Mouse (Mus musculus) adrenal gland, adult 8-10 months (tissue): ENCODE data around the gene Sft2d2. TPM values are rescaled to one million over a fixed set of nuclear protein-coding genes. Genes with fewer than 3 reads are reported as not detected.

Experiments used
- DNase-seq: peaks from one replicate; pipeline ENCODE4 v3.0.0; 2022
- total RNA-seq, 4 experiments: library from RNA; stranded (reverse); gene quantifications; 2 replicates each; pipeline ENCODE4 v1.2.4; 2022

Sft2d2 gene
- total RNA-seq, result 10 to 100 TPM; 36.9 to 45.8 (median 41.3) TPM

GRCm38 (mm10) chr1:165193880-165194661 is at the start of gene Sft2d2:
Sft2d2 (minus strand) TSS chr1:165194438.
- peak; percentile 90 for DNase-seq

DNA sequence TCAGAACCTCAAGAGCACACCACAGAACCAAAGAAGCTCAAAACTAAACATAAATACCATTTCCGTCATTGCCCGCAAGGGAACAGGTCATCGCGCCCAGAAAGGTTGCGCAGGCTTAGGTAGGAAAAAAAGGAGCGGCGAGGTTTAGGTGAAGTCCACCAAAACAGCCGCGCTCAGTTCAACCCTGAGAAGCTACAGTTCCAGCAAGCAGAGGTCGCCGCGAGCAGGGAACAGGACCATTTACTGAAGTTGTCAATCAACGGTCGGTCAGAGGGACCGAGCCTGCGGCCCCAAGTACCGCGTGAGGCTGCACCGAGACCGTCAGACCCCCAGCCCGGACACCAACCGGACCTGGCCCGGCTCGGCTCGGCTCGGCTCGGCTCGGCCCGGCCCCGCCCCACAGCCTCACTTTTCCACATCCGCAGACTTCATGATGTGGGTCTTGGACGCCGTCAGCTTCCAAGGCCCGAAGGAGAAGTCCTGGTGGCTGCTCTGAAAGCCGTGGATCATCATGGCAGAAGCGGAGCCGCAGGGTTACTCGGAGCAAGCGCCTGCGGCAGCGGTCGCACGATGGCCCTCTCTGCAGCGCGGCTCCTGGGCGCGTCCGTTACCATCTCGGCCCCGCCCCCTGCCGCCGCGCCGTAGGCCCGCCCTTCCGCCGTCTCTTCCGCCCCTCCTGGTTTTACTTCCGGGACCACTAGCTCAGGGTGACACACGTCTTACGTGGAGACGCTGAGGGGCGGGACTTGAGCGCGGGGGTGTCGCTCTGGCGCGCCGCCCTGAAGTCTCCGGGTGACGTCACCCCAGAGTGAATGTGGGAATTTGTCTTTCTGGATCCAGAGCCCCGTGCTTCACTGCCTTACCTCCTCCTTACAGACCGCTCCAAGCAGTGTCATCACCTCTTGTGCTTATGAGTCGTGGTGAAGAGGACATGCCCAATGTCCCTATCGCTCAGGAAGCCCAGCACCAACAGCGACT is 42.4 kb upstream of the Sft2d2 start, which contains the start of gene Tiprl:
Gene Tiprl, minus strand, starts transcription at position 676 of the 978 bp plus-strand sequence.
- peak; percentile 97 for DNase-seq

DNA sequence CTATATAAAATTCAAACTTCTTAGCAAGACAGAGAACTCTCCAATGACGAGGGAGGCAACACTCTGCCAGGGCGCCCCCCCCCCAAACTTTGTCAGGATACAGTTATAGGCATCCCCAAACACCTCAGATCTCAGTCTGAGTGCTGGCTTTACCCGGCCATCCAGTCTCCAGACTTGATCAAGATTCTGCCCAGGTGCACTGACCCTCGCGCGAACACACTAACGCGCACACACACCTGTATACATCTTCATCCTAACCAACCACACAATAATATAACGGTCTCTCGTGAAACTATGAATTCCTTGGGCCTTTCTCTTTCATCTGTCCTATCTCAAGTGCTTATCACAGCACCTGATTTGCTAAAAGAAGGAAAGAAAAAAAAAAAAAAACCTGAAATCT is 41.6 kb upstream of the Sft2d2 start:
- DNase-seq, result no peak

DNA sequence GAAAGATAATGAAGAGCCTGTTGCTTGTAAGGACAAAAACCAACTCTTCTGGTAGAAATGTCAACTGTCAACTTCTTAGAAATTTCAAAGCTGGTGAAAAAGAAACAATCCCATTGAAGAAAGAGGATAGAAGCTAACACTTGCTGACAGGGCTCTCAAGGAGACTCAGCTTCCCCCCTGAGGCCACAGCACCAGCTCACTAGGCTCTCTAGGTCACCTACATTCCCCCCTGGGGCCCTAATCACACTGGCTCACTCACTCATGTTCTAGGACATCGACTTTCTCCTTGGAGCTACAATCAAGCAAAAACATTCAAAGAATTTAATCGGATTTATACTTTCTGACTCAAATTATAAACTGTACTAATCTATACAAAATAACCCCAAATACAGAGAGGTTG is 39.6 kb upstream of the Sft2d2 start:
- DNase-seq, result no peak

DNA sequence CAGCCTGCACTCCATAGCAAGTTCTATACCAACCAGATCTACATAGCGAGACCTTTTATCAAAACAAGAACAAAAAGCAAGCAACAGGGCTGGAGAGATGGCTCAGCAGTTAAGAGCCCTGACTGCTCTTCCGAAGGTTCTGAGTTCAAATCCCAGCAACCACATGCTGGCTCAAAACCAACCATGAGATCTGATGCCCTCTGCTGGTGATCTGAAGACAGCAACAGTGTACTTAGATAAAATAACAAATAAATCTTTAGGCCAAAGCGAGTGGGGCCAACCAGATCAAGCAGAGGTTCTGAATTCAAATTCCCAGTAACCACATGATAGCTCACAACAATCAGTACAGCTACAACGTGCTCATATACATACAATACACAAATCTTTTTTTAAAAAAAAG is 36.5 kb upstream of the Sft2d2 start:
- no peak for DNase-seq

DNA sequence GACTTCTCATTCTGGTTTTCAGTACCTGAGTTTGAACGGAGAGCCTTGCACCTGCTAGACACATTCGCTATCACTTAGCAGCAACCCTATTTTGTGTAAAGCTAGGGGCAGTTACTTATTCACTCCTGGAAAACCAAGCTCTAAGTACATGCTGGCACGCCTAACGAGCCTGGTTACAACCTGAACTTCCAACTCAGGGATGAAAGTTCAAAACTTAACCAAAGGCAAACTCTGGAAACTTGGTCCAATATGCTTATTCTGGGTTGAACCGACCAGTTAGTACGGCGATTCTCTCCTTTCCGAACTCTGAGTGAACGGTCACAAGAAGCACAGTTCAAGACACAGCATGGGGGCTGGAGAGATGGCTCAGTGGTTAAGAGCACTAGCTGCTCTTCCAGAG is 35.3 kb upstream of the Sft2d2 start:
- no peak for DNase-seq

DNA sequence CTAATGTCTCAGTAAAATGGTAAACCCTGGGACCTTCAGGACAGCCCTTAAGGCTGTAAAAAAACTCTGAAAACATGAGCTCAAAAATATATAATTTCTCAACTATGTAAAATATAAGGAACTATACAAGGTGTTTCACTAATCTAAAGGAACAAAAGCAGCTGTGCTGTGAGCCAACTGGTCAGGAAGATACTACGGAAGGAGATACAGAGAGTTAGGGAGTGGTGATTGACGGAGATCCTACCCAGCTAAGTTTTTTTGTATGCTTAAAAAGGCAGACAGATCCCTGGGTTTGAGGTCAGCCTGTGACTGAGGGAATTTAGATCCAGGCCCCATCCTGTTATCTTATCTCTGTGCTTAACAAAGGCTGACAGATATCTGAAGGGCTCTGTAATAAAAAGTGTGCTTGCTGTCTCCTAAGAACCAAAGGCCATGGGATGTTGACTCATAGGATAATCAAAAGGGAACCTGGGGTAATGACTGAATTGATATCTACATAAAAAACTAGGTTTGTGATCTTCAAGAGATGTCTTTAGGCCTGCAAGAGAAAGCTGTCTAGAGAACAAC is 22.9 kb upstream of the Sft2d2 start:
- DNase-seq, result no peak

GRCm38 (mm10) chr1:165215831-165216230 is 21.6 kb upstream of the Sft2d2 start:
- DNase-seq, result no peak

DNA sequence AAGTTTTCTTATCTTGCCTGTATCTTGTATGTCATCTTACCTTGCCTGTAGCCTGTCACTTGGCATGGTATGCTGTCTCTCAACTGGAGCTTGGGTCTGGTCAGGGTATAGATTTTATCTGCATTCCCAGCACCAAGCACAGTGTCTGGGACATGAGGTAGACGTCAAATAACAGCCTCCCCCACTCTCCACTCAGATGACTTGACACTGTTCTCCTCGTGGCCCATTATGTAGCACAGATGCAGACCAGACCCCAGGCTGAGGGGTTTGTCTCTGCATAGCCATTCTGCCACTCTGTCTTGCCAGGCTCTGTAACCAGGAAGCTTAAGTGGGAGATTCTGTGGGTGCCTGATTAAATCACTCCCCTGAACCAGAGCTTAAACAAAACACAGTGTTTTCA is 11.4 kb upstream of the Sft2d2 start:
- DNase-seq, result no peak

DNA sequence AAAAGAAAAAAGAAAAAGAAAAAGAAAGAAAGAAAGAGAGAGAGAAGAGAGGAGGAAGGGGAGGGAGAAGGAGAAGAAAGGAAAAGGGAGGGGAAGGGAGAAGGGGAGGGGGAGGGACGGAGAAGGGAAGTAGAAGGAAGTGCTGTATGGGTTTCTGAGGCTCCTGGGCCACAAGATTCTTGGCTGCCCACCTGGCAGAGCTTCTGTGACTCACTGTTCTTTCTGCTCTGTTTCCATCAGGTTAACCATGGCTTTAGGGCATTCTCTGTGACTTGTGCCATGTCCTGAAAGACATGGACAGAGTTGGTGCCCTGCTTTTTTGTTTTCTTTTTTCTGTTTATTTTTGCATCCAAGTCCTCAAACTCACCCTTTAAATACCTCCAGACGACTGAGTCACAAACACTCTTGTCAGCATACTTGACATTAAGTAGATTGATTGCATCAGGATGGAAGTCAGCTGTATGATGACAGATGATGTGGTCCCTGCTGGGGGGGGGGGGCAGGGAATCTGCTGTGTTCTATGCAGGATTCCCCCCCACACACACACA is 9.3 kb upstream of the Sft2d2 start:
- no peak for DNase-seq

GRCm38 (mm10) chr1:165201445-165202012 is 7.3 kb upstream of the Sft2d2 start:
- DNase-seq, result no peak

GRCm38 (mm10) chr1:165200748-165201147 is 6.5 kb upstream of the Sft2d2 start:
- DNase-seq, result no peak

DNA sequence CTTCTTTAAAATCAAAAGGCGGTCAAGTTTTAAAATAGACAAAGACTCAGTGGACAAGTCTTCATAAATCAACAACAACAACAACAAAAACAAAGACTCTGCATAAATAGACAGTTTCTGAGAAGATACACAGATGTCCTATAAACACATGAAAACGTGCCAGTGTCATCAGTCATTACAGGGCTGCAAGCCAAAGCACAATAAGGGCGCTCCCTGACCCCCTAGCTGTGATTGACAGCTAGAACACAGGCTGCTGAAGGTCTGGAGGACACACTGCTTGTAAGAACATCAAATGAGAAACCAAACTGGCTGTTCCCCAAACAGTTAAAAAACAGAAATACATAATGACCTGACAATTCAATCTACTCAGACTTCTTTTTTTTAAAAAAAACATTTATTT is 5.4 kb upstream of the Sft2d2 start:
- no peak for DNase-seq

GRCm38 (mm10) chr1:165198951-165199350 is 4.7 kb upstream of the Sft2d2 start:
- no peak for DNase-seq

DNA sequence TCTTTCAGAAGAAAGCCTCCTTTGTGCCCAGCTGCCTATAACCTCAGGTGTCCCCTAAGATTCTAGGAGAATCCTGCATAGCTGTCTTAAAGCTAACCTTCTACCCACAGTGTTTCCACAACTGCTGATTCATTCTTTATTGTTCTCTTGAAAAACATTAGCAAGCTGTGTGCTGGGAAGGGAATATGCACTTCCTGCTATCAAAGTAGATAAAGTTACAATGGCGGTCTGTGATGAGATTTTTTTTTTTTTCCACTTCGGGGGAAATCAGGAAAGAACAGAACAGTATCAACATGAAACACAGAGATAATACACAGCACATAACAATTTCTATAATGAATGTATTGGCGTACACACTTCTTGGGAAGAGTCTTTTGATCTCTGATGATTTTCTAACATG is 3.6 kb upstream of the Sft2d2 start:
- no peak for DNase-seq

DNA sequence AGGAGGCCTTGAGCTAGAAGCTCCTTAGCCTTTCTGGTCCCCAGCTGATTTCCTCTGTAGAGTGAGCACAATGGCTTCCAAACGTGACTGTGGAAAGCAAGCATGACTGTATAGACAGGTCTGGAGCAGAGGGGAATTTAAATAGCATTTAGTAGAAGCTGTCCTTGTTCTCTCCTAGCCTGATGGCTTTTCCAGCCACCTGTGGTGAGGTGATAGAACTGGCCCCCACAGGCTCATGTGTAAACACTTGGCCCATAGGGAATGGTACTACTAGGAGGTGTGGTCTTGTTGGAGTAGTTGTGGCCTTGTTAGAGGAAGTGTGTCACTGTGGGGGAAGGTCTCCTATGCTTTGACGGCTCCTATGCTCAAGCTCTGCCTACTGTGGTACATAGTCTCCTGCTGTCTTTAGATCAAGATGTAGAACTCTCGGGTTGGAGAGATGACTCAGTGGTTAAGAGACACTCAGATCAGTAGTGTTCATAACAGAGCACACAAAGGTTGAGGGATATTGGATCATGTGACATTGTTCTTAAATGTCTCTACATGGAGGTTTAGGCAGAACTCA is 1.2 kb upstream of the Sft2d2 start:
- no peak for DNase-seq

DNA sequence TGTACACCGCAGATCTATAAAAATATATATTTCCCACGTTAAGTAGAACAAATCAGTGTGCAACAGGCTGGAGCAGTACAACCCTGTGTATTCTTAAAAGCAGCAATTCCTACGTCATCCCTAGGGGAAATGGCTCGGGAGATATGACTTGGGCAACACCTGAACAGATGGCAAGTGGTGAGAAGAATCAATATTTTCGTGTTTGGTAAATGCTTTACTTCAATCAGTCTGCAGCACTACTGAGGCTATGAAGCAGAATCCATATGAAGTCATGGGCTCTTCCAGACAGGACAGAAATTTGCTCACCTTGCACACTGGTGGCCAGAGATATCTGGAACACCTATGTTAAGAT is 400 bp upstream of the Sft2d2 start:
- no peak for DNase-seq

DNA sequence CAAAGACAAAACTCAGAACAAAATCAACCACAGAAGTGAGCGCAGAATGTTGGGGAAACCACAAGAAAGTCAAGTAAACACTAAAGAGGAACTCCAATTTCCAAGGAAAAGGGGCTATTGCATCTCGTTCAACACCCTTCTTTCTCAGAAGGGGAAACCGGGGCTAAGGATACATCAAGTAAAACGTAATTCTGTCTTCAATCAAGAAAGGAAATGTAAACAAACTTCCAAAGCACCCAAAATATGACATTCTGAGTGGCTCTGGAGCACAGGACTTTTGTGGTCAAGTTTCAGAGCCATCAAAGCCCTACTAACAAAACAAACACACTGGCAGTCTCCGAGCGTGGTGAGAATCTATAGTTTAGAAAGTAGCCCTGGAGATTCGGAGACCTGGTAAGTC is 812 bp downstream of the Sft2d2 start:
- DNase-seq, result no peak

DNA sequence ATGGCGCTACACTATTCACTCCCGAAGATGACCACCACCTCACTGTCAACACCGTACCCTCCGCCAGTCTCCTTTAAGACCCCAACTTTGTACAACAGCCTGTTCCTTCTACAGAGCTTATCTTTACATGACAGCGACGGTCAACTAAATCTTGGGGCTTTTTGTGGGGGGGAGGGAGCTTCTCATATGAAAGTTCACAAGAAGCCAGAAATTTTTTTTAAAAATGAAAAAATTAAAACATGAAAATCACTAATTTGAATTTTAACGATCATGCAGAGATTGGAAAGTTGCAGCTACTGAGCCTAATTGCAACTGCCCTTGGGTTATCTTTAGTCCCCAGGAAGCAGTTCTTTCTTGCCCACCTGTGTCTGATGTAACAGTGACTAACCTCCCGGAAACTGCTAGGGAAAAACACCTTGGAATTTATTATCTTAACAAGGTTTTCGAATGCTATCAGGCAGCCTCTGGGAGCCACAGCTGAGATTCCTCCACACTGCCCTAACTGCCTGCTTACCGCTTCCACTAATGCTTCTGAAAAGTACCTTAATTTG is 1.4 kb downstream of the Sft2d2 start:
- DNase-seq, result no peak

DNA sequence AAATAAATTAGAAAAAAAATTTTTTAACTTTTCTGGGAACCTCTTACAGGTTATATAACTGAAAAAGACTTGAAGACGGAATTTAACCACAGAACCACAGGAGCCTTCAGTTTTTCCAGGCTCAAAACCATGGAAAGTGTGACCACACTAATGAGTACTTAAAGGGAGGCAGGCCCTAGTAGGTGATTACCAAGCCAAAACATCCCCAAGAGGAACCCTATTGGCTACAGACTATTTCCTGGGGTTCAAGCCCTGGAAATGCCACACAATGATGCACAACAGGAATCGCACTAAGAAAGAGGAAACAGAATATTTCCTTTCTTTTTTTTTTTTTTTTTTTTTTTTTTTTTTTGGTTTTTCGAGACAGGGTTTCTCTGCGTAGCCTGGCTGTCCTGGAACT is 2.1 kb downstream of the Sft2d2 start:
- no peak for DNase-seq

GRCm38 (mm10) chr1:165191611-165192010 is 2.6 kb downstream of the Sft2d2 start:
- no peak for DNase-seq
